Mouse (Mus musculus) retina, postnatal 7 days (tissue): ENCODE measurements around the gene Dda1.
A peak's percentile ranks its signal among the peaks of the same experiment; 100 is the strongest.

Experiments used
- DNase-seq: peaks from one replicate; pipeline ENCODE4 v3.0.0-alpha.2; 2012; ENCODE audit warnings: low read depth, low spot score

Dda1 gene

DNA sequence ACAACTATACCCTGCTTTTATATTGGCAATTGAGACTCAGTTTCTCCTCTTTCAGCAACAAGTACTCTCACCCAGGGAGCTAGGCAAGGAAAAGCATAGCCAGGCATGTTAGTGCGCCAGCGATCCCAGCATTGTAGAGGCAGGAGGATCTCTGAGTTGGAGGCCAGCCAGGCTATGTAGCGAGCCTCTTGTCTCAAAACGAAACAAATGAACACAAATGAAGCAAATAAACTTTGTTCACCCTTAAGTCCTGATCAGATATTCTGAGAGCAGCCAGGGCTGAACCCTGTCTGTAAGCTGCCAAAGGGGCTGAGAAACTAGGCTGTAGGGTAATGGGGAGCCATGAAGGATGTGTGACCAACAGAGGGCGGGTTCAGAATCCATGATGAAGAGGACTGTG lies 26.8 kb downstream of the Dda1 start:
- no peak for DNase-seq

DNA sequence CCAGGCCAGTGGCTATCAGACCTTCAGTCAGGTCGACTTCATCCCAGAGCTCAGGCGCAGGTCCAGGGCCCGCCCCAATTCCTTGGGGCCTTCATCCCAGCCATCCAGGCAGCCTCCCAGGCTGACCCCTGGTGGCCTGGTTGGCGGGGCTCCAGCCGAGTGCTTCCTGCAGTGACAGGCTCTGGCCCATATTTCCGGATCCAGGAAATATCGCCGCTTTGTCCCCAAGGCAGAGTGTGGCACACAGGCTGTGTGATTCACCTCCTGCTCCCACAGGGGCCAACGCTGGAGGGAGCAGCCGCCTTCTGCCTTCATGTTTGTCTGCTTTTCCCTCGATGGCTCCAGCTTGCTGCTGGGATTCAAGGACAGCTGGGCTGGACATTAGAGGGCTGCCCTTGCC lies 27.5 kb downstream of the Dda1 start:
- DNase-seq: no peak

DNA sequence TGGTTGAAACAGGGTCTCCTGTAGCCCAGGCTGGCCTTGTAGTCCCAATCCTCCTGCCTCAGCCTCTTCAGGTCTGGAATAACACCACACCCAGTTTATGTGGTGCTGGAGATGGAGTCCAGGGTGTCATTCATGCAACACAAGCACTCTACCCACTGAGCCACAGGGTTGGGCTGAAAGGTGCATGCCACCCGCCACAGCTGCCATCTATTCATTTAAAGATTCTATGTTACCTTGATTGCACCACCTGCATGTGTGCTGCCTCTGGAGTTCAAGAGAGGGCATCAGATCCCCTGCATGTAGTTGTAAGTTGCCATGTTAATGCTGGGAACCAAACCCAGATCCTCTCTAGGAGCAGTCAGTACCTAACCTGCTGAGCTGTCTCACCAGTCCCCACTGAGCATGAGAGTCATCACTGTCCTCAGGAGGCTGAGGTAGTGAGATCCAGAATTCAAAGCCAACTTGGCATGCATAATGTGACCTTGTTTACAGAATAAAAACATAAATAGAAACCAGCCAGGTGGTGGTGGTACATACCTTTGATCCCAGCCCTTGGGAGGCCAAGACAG lies 28.2 kb downstream of the Dda1 start:
- no peak for DNase-seq

DNA sequence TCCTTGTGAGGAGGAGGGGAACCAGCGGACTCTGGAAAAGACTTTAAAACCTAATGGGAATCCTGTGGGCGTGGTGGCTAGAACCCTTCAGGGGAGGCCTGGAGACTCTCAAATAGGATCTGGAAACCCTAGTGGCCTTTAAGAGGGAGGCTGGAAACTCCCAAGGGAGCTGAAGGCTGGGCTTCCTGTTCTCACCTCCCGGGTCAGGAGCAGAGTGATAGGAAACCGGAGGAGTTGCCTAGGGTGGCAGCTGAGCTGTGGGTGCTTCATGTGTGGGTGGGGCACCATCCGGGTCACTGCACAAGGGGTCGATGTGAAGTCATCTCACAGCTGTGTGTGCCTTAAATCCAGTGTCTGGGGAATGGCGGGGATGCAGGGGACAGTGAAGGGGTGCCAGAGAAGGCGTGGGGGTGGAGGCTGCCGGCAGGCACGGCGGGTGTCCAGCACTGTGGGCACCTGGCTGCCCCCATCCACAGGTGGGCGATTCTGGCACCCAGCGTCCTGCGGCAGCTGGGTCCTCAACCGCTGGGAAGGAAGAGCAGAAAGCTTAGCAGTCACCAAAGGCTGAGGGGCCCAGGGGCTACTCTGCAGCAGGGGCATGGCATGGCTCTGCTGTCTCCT lies 29.0 kb downstream of the Dda1 start:
- DNase-seq: no peak

DNA sequence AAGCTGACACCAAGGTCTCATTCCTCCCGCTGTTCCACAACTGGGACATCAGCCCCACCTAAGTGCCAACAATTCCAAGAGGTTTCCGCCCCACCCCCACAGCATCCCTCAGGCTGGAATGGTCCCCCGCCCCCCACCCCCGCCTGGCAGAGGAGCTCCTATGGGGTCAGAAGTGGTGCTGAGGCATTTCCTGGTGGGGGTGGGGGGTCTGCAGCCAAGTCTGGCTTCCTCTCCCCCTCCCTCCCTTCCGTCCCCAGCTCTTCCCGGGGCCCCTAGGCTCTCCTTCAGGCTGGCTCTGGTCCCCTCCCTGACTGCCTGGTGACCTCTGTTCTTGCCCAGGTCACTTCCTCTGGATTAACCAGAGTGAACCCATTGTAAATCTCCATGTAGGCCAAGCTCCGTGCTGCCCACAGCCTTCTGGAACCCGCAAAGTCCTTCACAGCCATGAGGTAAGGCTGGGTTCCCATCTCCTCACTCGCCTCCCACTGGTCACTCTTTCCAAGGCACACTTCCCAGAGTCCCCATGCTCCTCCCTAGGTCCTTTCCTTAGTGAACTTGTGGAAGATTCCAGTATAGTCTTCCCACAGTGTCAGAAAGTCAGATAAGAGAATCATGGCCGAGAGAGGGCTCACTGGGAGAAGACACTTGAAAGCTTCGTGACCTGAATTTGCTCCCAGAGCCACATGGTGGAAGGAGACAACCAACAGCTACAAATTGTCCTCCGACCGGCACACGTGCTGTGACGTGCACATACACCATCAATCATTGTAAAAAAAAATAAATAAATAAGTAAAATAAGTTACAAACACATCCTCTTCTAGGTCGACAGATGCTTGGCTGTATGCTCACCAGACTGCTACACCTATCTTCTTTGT lies 30.1 kb downstream of the Dda1 start:
- no peak for DNase-seq

DNA sequence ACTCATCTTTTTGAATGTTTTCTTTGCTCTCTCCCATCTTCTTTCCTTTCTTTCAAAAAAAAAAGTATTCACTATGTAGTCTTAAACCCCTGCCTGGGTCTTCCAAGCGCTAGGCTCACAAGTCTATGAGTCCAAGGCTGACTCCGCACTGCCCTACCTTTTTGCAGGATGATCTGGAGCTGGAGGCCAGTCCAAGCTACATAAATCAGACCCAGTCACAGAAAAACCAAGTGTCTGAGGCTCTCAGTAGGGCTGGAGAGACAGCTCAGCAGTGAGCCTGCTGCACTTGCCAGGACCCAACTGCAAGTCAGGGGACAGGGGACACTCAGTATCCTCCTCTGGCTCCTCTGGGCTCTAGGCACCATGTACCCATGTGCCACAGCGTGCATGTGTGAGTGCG lies 35.4 kb downstream of the Dda1 start:
- DNase-seq: no peak

DNA sequence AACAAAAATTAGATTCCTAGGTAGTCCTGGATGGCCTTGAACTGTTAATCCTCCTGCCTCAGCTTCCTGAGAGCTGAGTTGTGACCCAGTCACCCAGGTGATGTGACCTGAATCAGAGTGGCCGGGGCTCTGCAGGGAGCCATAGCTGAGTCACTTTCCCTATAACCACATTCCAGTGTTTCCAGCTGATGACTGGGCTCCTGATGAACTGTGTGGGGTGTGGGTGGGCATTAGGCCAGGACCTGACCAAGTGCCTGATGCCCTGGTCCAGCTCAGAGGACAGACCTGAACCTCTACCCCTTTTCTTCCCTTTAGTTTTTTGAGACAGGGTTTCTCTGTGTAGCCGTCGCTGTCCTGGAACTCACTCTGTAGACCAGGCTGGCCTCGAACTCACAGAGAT lies 36.3 kb downstream of the Dda1 start:
- no peak for DNase-seq

DNA sequence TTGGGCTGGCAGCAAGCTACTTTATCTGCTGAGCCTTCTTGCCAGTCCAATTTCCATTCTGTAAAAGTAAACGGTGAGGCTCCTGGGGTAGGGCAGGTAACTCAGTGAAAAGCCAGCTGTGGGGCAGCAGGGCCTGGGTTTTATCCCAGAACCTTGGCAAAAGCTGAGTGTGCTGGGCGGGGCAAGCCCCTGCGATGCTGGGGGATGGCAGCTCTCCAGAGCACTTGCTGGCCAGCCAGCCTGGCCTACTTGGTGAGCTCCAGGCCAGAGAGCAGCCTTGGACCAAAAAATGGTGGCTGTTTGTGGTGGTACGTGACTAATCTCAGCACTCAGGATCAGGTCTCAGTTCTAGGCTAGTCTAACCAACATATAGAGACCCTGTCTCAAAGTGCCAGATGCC lies 37.0 kb downstream of the Dda1 start:
- DNase-seq: no peak

DNA sequence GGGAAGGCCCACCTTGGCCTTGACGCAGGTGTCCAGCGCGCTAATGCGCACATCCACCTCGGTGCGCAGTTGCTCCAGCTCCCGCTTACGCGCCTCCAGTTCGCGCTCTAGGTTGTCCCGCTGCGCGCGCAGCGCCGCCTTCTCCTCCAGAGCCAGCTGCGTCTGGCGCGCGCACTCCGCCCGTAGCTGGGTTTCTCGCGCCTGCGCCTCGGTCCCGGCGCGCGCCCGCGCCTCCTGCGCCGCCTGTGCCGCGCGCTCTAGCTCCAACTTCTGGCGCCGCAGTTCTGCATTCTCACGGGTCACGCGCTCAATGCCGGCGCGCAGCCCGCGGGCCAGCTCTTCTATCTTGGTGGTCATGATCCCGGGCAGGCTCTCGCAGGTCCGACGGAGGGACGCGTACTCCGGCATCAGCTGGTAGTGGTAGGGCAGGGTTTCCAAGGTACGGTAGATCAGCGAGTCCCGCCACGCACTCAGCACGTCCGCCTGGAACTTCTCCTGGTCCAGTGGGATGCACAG lies 38.6 kb downstream of the Dda1 start:
- peak; percentile 68 for DNase-seq

DNA sequence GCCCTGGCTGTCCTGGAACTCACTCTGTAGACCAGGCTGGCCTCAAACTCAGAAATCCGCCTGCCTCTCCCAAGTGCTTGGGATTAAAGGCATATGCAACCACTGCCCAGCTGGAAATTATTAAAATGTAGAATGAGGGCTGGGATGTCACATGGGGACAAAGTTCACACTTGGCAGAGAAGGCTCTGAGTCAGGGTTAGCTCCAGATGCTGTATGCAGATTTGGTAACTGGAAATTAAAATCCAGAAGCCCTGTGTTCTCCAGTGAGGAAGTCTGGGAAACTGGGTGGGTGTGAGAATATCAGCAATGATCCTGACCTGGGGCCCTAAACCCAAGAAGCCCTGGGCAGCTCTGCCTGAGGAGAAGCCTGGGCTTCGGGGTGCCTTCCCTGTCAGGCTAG lies 40.3 kb downstream of the Dda1 start:
- DNase-seq: no peak

DNA sequence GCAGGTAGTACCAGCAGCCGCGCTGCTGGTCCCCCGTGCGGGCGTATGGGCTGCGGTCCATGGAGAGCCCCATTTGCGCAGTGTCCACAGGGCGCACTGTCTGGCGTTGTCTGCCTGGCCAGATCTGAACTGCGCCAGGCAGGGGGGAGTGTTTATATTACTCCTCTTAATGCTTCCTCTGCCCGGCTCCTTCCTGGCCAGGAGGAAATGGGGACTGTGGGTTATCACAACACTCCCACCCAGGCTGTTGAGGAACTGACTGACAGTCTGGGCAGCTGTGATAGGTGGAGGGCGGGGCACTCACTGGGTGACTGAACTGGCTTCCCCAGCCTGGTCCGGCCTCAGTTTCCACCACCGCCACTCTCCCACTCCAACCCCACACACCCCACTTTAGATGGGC lies 42.6 kb downstream of the Dda1 start, which contains the start of gene Plvap:
Gene Plvap (minus strand): TSS at position 109 of the 400 bp plus-strand sequence.
- DNase-seq: no peak

DNA sequence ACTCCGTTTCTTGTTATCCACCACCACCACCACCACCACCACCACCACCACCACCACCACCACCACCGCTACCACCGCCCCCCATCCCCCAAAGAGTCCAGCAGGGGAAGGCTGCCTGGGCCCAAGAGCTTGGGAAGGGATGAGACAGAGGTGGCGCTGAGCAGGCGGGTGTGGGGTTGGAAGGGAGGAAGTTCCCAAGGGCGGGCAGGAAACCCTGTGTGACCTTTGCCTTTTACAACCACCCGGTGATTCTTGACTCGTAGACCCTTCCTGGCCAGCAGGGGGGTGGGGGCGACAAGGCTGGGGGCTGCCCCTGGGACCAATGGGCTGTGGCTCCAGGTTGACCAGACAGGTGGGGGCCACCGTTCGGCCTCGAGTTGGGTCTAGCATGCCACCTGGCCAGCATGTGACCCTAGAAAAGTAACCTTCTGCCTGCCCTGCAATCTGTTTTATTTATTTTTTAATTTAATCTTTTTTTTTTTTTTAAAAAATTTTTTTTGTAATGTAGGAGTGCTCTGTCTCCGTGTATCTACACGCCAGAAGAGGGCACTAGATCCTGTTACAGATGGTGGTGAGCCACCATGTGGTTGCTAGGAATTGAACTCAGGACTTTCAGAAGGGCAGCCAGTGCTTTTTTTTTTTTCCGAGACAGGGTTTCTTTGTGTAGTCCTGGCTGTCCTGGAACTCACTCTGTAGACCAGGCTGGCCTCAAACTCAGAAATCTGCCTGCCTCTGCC lies 44.2 kb downstream of the Dda1 start:
- DNase-seq: no peak

DNA sequence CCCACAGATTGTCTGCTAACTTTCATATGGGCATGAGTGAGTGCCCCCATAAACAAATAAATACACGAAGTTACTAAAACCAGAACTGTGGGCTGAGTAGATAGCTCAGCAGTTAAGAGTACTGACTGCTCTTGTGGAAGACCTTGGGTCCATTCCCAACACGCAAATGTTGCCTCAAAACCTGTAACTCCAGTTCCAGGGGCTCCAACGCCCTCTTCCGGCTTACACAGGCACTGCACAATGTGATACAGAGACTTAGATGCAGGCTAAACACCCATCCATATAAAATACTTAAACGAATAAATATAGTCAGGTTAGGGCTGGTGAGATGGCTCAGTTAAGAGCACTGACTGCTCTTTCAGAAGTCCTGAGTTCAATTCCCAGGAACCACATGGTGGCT lies 46.0 kb downstream of the Dda1 start:
- no peak for DNase-seq

DNA sequence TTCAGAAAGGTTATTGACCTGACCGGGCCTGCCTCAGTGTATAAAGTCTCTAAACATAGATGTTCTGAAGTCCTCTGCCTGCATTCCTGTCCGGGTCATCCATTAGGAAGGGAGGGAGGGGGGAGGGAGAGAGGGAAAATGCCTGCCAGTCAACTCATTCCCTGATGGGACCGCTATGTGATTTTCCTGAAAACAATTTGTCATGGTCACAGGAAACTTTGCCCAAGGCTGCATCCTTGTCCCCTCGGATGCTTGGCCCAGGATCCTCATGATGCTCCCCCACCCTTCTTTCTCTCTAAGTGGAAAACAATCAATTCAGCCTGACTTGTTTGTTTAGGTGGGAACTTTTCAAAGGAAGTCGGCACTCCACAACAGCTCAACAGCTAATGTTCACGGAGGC lies 47.8 kb downstream of the Dda1 start:
- no peak for DNase-seq

DNA sequence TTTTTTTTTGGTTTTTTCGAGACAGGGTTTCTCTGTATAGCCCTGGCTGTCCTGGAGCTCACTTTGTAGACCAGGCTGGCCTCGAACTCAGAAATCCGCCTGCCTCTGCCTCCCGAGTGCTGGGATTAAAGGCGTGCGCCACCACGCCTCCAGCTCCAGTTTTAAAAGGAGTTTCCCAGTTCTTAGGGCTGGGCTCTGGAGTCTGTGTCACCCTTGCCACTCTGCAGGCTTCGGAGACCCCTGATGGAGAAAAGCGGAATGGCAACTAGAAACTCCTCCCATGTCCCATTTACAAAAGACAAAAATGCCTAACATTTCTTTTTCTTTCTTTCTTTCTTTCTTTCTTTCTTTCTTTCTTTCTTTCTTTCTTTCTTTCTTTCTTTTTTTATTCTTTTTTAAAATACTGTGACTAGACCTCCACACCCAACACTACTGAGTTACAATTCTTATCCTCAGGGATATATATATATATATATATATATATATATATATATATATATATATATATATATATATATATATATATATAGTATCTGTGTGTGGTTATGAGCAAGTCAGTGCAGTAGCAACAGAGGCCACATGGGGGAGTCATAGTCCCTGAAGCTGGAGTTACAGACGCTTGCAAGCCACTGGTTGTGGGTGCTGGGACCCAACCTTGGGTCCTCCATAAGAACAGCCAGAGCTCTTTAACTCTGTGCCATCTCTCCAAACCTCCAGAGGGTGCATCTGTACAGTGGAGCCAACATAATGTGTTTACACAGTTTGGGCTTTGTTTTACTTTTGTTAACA lies 50.2 kb downstream of the Dda1 start:
- peak; percentile 56 for DNase-seq

DNA sequence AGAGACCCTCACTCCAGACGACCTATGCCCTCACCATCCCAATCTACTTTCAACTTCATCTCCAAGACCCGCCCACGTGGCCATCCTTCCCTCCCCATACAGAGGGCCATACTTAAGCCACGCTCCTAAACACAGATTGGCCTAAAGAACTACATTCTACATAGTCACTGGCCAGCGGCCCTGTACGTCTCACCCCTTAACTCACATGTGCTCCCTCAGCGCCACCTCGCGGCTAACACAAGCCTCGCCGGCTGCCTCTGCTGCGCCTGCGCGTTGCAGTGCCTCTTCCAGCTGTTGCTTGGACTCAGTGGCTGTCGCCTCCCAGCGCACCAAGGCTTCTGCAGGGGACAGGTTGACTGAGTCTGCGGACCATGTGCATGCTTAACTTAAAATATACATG lies 52.6 kb downstream of the Dda1 start:
- peak; percentile 87 for DNase-seq

DNA sequence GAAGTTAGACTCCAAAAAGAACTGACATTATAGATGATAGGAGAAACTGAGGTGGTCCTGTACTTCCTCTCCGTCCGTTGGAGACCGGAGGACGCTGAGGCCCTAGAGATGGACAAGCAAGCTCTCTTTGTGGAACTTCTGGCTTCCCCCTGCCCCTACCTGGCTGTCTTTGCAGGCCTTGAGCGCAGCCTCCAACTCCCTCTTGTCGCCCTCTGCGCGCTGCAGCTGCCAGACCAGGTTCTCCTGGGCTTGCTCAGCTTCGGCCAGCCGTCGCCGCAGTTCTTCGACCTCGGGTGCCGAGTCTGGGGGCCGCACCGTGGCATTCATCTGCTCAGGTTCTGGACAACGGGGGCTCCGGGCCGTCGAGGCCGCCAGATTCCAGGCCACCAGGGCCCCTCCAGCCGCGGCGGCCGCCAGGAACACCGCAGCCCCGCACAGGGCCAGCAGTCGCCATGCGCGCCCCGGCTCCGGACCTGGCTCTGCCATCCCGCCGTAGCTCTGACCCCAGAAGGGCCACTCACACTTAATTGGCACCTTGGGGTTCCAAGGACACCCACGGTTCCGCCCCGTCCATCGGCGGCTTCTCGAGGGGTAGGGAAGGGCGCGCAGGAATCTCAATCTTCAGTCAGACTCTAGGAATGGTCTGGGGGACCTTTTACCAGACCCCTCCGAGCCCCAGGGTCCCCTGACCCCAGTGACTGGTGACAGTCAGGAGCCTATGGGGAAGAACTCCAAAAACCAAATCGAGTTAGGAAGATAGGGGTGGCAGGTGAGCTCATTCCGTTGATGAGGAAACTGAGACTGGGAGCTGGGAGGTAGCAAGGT lies 56.4 kb downstream of the Dda1 start, which contains the start of gene Ccdc194:
Gene Ccdc194 (minus strand): TSS at position 486 of the 825 bp plus-strand sequence.
- DNase-seq: no peak
